Mouse (Mus musculus): ENCODE measurements around the gene Pdzk1. TPM values are rescaled to one million over a fixed set of nuclear protein-coding genes. Genes with fewer than 3 reads are reported as not detected.

The Pdzk1 gene
- polyA plus RNA-seq, 1 experiment from 2014 or later = 0.08 TPM

DNA sequence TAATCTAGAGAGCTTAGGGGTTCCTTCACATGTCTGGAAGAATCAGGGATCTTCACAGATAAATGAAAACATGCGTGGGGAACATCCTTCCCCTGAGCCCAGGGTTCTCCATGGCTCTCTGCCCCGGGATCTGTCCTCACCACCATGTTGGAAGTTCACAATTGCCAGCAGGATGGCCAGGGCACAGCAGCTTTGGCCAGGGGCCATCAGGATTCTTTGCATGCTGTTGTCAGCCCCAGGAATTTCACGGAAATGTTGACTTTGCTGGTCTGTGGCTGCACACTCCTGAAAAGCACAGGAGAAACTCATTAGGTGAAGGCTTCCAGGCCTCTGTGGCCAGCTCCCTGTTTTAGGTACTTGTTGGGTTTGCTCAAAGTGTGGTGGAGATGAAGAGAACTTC, 20.4 kb upstream of the Pdzk1 start:
- Histone ChIP-seq H3K36me3 (ENCODE audit: insufficient read depth) (no peaks in the 10 kb centered on the region), H3K9ac (no peak overlapping the region), H3K27me3 (ENCODE audit: insufficient read depth, low read length) (0 out of 2 replicates have a peak, but pooled peaks cover 4% of the 10 kb centered on the region), H3K9me3 (ENCODE audit: low read depth, low read length) (no peaks in the 10 kb centered on the region), H3K4me1 (ENCODE audit: insufficient read depth) (peaks cover 3% of the 10 kb centered on the region; the same call in 1 of the 2 replicates), H3K27ac (ENCODE audit: low read depth) (no peak overlapping the region), H3K4me3 (ENCODE audit: low read depth, low read length) (no peak overlapping the region), H3K4me2 (no peak overlapping the region)
- ATAC-seq (ENCODE audit: insufficient read depth) (no peak), DNase-seq (peak; percentile 26)
- TF ChIP-seq CTCF (IDR thresholded peaks at IDR 0.05; ENCODE audit: low read depth) = no peak
- 62% methylated on average over 3 of the region's 3 CpGs for WGBS

DNA sequence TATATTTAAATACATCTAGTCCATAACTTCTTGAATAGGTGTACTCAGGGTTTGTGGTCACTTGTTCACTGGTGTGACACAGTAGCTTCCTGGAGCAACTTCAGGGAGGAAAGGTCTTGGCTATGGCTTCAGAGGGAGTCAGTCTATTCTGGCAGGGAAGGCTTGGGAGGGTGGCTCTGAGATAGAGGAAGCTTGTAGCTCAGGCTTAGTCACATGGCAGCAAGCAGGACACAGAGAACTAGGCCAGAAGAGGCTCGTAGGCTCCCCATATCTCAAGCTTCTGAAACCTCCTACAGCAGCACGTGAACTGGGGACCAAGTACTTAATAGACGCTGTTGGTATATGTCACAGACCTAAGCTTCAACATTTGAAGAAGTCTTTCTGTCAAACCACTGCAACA, 17.9 kb upstream of the Pdzk1 start:
- H3K4me3 ChIP-seq (ENCODE audit: low read depth, low read length) = no peak overlapping the region
- peaks cover 6% of the 10 kb centered on the region; the same call in 1 of the 2 replicates for H3K4me1 ChIP-seq (ENCODE audit: insufficient read depth)
- ATAC-seq (ENCODE audit: insufficient read depth) = no peak
- no peak for TF ChIP-seq CTCF (IDR thresholded peaks at IDR 0.05; ENCODE audit: low read depth)
- H3K9me3 ChIP-seq (ENCODE audit: low read depth, low read length) = no peaks in the 10 kb centered on the region
- H3K9ac ChIP-seq = no peak overlapping the region
- H3K27me3 ChIP-seq (ENCODE audit: insufficient read depth, low read length) = peaks cover 14% of the 10 kb centered on the region; the same call in 1 of the 2 replicates
- no peak overlapping the region for H3K27ac ChIP-seq (ENCODE audit: low read depth)
- WGBS = 82% methylated on average over 3 of the region's 3 CpGs
- DNase-seq = no peak
- no peaks in the 10 kb centered on the region for H3K36me3 ChIP-seq (ENCODE audit: insufficient read depth)
- H3K4me2 ChIP-seq = no peak overlapping the region

DNA sequence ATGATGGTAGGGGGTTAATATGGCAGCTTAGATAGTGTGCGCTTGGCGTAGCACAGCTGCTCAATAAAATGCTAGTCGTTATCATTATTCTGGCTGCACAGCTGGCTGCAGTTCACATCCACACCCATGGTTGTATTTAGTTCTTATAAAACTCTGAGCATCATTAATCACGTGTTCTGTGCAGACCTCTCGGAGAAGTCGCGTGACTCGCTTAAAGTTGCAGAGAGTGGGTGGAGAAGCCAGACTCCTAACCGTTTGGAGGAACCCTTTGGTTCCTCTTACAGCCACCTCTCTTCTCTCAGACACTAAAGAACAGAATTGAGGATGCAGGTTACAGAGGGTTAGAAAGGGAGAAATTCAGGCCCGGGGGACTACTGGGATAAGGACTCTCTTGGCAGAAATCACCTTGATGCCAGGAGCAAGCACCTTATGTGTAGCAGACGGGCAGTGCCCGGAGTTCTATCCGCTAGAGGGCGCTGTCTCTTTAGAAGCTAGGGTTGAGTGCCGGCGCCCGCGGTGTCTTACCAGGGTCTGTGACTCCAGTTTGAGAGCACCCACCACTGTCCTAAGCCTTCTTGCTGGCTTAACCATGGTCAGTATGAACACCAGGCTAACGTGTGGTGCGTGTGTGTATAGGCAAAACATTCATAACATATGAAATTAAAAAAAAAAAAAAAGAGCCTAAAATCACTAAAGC, 16.5 kb upstream of the Pdzk1 start:
- no peaks in the 10 kb centered on the region for H3K9me3 ChIP-seq (ENCODE audit: low read depth, low read length)
- H3K27ac ChIP-seq (ENCODE audit: low read depth) = no peak overlapping the region
- ATAC-seq (ENCODE audit: insufficient read depth) = peak; percentile 60
- DNase-seq = peak; percentile 88
- no peak overlapping the region for H3K9ac ChIP-seq
- TF ChIP-seq CTCF (IDR thresholded peaks at IDR 0.05; ENCODE audit: low read depth) = peak; percentile 76
- H3K4me1 ChIP-seq (ENCODE audit: insufficient read depth) = peaks cover 6% of the 10 kb centered on the region; the same call in 1 of the 2 replicates
- peak overlapping the region; percentile 45 for H3K4me2 ChIP-seq
- 25% methylated on average over 20 of the region's 20 CpGs for WGBS
- H3K27me3 ChIP-seq (ENCODE audit: insufficient read depth, low read length) = peaks cover 14% of the 10 kb centered on the region; the same call in 1 of the 2 replicates
- H3K36me3 ChIP-seq (ENCODE audit: insufficient read depth) = no peaks in the 10 kb centered on the region
- no peak overlapping the region for H3K4me3 ChIP-seq (ENCODE audit: low read depth, low read length)

DNA sequence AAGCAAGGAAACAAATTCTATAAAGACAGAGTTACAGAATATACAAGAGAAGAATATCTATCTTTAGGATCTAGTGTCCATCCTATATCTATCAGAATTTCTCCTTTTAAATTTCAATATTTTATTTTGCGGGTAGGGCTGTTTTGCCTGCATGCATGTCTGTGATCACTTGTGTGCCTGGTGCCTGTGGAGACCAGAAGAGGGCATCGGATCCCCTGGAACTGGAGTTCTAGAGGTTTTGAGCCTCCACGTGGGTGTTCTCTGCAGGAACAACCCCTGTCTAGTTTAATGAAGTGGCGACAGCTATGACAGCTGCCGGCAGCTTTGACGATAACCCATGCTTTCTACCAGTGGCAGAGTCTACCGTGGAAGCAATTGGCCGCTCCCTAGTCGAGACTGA, 16.0 kb upstream of the Pdzk1 start:
- H3K9me3 ChIP-seq (ENCODE audit: low read depth, low read length) = no peaks in the 10 kb centered on the region
- peak; percentile 39 for TF ChIP-seq CTCF (IDR thresholded peaks at IDR 0.05; ENCODE audit: low read depth)
- peak overlapping the region; percentile 45 for H3K4me2 ChIP-seq
- peaks cover 14% of the 10 kb centered on the region; the same call in 1 of the 2 replicates for H3K27me3 ChIP-seq (ENCODE audit: insufficient read depth, low read length)
- DNase-seq = peak; percentile 84
- H3K9ac ChIP-seq = no peak overlapping the region
- no peaks in the 10 kb centered on the region for H3K36me3 ChIP-seq (ENCODE audit: insufficient read depth)
- H3K4me3 ChIP-seq (ENCODE audit: low read depth, low read length) = no peak overlapping the region
- no peak overlapping the region for H3K27ac ChIP-seq (ENCODE audit: low read depth)
- H3K4me1 ChIP-seq (ENCODE audit: insufficient read depth) = peaks cover 6% of the 10 kb centered on the region; the same call in 1 of the 2 replicates
- 5% methylated on average over 9 of the region's 9 CpGs for WGBS
- ATAC-seq (ENCODE audit: insufficient read depth) = peak; percentile 76

DNA sequence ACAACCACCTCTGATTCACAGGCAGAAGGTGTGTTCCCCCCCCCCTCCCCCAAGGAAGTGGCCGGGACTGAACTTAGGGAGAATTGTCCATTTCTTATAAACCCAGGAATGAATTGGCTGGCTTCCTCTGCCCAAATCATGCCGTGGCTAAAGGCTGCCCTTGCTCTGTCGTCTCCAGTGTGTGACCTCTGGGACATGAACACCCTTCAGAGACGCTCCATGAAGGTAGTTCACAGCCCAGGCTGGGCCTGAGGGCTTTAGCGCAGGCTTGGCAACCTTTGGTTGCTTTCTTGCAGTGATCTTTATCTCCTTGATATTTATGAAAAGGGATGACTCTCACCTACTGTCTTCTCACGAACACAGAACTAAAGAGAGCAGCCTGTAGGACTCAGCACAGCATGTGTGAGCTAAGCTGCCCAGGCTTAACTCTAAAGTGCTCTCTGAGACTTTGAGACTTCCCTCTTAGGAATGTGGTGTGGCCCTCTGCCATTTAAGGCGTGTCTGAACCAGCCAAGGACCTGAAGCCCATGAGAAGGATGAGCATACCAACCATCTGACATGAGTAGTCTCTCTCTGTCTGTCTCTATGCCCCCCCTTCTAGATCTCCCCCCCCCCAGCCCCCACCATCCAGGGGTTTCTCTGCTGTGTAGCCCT, 15.4 kb upstream of the Pdzk1 start:
- Histone ChIP-seq H3K9me3 (ENCODE audit: low read depth, low read length) (no peaks in the 10 kb centered on the region), H3K36me3 (ENCODE audit: insufficient read depth) (no peaks in the 10 kb centered on the region), H3K4me2 (peak overlapping the region; percentile 45), H3K4me3 (ENCODE audit: low read depth, low read length) (no peak overlapping the region), H3K4me1 (ENCODE audit: insufficient read depth) (peaks cover 6% of the 10 kb centered on the region; the same call in 1 of the 2 replicates), H3K27ac (ENCODE audit: low read depth) (no peak overlapping the region), H3K27me3 (ENCODE audit: insufficient read depth, low read length) (peaks cover 14% of the 10 kb centered on the region; the same call in 1 of the 2 replicates), H3K9ac (no peak overlapping the region)
- WGBS = 28% methylated on average over 7 of the region's 7 CpGs
- TF ChIP-seq CTCF (IDR thresholded peaks at IDR 0.05; ENCODE audit: low read depth) = no peak
- DNase-seq = peak; percentile 64
- ATAC-seq (ENCODE audit: insufficient read depth) = peak; percentile 48; the same call in 1 of the 2 replicates

DNA sequence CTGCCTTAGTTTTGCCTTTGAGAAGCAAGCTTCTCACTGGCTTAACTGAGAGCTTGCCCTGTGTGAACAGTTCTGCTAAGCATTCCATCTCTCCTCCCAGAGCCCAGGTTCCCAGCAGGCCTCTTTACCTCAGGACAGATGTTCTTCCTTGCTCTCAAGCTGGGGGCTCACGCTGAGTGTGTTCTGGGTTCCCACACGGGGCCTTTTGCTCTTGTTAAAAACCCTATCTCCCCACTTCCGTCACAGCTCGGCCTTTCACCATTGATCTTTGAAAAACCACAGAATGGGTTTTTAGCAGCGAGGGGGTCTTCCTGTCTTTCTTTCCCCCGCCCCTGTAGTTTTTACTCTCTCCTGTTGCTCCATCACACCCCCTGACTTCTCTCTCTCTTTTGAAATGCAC, 14.7 kb upstream of the Pdzk1 start:
- no peak overlapping the region for H3K4me3 ChIP-seq (ENCODE audit: low read depth, low read length)
- no peak for ATAC-seq (ENCODE audit: insufficient read depth)
- no peaks in the 10 kb centered on the region for H3K9me3 ChIP-seq (ENCODE audit: low read depth, low read length)
- no peak for DNase-seq
- peaks cover 14% of the 10 kb centered on the region; the same call in 1 of the 2 replicates for H3K27me3 ChIP-seq (ENCODE audit: insufficient read depth, low read length)
- no peak overlapping the region for H3K9ac ChIP-seq
- 42% methylated on average over 6 of the region's 6 CpGs for WGBS
- H3K4me2 ChIP-seq = no peak overlapping the region
- H3K27ac ChIP-seq (ENCODE audit: low read depth) = no peak overlapping the region
- peaks cover 6% of the 10 kb centered on the region; the same call in 1 of the 2 replicates for H3K4me1 ChIP-seq (ENCODE audit: insufficient read depth)
- TF ChIP-seq CTCF (IDR thresholded peaks at IDR 0.05; ENCODE audit: low read depth) = no peak
- no peaks in the 10 kb centered on the region for H3K36me3 ChIP-seq (ENCODE audit: insufficient read depth)

Measured in lung, embryonic 14.5 days (tissue).